Mouse (Mus musculus): ENCODE results near the gene Prol1. TPM values are rescaled to one million over a fixed set of nuclear protein-coding genes. Genes with fewer than 3 reads are reported as not detected.

Prol1 gene
- total RNA-seq (2023): not detected

DNA sequence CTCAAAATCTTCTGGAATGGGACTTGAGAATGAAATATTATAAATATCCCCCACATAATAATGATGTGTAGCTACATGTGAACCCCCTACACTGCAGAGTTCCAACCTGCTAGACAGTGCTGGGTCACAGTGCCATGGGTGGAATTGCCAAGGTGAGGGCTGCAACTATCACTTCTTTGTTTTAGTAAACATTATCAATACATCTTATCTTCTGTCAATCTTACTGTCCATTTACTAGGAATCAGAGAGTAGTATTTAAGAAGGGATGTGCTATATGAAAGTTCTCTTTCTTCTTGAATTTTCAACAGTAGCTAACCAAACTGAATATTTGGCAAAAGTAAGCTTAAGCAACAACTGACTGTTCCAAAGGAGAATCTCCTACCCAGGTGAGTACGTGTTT, at the start of gene Prol1:
Gene Prol1 (plus strand): TSS at position 301 of the 400 bp plus-strand sequence.

DNA sequence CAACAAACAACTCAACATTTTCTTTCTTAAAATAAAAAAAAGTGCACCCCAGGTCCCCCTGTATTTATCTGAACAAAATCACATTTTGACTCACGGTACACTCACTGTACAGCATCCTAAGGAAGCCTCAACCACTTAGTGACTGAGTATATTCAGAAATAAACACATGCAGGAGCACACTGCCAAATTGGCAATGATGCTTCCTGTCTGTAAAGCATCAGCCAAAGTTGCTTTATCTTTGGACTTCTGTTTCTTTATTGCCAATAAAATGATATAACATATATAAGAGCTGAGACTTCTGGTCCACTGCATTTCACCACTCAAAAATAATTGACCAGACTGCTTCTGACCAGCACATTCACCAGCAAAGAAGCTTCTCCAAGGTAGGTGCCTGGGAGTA, 48.5 kb upstream of the Prol1 start, which contains the start of gene Gm7714:
Gene Gm7714 (plus strand): TSS at position 301 of the 400 bp plus-strand sequence.

DNA sequence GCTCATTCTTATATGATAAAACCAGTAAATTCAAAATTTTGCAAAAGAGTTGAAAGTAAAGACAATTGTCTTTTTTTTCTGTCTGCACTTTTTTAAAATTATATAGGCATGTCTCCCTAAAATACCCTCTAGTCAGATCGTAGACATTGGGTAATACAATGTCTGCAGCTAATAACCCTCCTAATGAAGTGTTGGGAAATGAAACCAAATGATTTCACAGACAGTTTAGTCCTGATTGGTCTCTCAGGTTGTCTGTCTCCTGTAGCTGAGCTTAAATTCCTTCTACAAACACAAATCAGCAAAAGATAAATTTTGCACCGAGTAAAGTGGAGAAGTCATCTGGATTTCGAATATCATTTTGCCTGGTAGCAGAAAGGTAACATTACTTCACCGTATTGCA, 58.7 kb downstream of the Prol1 start, which contains the start of gene Amtn:
Gene Amtn (plus strand): TSS at position 301 of the 400 bp plus-strand sequence.

Other genes with a start within 250 kb of the Prol1 start
- not detected for gene Smr2, start 230.8 kb upstream of the Prol1 start, total RNA-seq (2023)
- gene Gm11116, start 205.8 kb upstream of the Prol1 start, total RNA-seq (2023): not detected
- not detected for gene Gm11115, start 163.2 kb upstream of the Prol1 start, total RNA-seq (2023)
- gene Gm7714, start 48.4 kb upstream of the Prol1 start, total RNA-seq (2023): not detected
- gene Amtn, start 58.8 kb downstream of the Prol1 start, total RNA-seq (2023): not detected
- gene Ambn, start 138.7 kb downstream of the Prol1 start, total RNA-seq (2023): not detected
- not detected for gene Enam, start 170.7 kb downstream of the Prol1 start, total RNA-seq (2023)
- 50.5 TPM for gene Jchain, start 210.6 kb downstream of the Prol1 start, total RNA-seq (2023)
- gene Utp3, start 237.2 kb downstream of the Prol1 start, total RNA-seq (2023): 52.7 TPM
- gene Rufy3, start 247.7 kb downstream of the Prol1 start, total RNA-seq (2023): 5.9 TPM

All from CD4-positive naive resting alpha-beta T cell, adult 57 days (primary cell).